Mouse (Mus musculus): ENCODE data around the gene Fbxl3. TPM values are rescaled to one million over a fixed set of nuclear protein-coding genes. Genes with fewer than 3 reads are reported as not detected.

Gene Fbxl3
- polyA plus RNA-seq, 1 experiment from 2014 or later = 30.1 TPM

DNA sequence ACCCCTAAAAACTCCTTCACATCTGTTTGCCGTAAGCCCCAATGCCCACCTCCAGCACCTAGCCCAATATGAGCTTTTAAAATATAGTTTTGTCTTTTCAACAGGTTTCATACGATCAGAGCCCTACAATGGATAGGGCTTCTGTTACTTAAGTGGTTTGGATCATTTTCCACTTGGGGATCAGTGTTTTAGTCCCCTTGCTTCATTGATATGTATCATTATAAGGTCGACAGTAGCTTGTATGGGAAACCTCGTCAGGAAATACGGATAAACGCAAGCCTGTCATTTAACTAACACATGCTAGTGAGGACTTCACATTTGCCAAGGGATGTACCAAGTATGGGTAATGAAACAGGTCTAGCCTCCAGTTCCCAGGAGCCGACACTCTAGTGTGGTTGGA lies 42.8 kb downstream of the Fbxl3 start:
- 81% methylated on average over 7 of the region's 7 CpGs for WGBS
- no peak overlapping the region for H3K9ac ChIP-seq (ENCODE audit: low read length)
- ATAC-seq (ENCODE audit: insufficient number of reproducible peaks, insufficient read depth, low FRiP score, low read depth) = no peak
- H3K27me3 ChIP-seq (ENCODE audit: control insufficient read depth, insufficient read depth, low read length) = no peaks in the 10 kb centered on the region
- H3K4me3 ChIP-seq (ENCODE audit: control insufficient read depth in 1 of 2, insufficient read depth in 1 of 2, low read depth in 1 of 2, low read length in 2 of 2) = no peak overlapping the region
- no peaks in the 10 kb centered on the region for H3K36me3 ChIP-seq (ENCODE audit: control insufficient read depth, insufficient read depth, low read length)
- H3K9me3 ChIP-seq (ENCODE audit: control insufficient read depth, low read length) = no peaks in the 10 kb centered on the region
- no peak overlapping the region for H3K4me2 ChIP-seq (ENCODE audit: low read length)
- no peak overlapping the region for H3K27ac ChIP-seq (replicated peaks in 1 of 2; ENCODE audit: control insufficient read depth in 1 of 2, insufficient read depth in 1 of 2, low read depth in 2 of 2, low read length in 2 of 2)
- no peaks in the 10 kb centered on the region for H3K4me1 ChIP-seq (ENCODE audit: control insufficient read depth in 2 of 2, insufficient read depth in 2 of 2, low read length in 2 of 2)

DNA sequence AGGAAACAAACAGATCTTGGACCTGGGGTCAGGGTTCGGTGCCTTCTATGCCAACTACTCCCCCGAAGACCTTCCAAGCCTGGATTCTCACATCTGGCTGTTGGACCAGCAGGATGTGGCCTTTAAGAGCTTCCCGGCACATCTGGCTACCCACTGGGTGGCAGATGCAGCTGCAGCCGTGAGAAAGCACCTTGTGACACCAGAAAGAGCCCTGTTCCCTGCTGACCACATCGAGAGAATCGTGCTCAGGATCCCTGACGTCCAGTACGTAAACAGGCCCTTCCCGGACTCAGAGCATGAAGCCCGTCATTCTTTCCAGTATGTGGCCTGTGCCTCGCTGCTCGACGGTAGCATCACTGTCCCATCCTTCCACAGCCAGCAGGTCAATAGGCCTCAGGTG lies 44.6 kb downstream of the Fbxl3 start:
- ATAC-seq (ENCODE audit: insufficient number of reproducible peaks, insufficient read depth, low FRiP score, low read depth) = no peak
- no peaks in the 10 kb centered on the region for H3K27me3 ChIP-seq (ENCODE audit: control insufficient read depth, insufficient read depth, low read length)
- 75% methylated on average over 13 of the region's 13 CpGs for WGBS
- H3K9me3 ChIP-seq (ENCODE audit: control insufficient read depth, low read length) = no peaks in the 10 kb centered on the region
- no peaks in the 10 kb centered on the region for H3K36me3 ChIP-seq (ENCODE audit: control insufficient read depth, insufficient read depth, low read length)
- no peak overlapping the region for H3K9ac ChIP-seq (ENCODE audit: low read length)
- no peak overlapping the region for H3K4me3 ChIP-seq (ENCODE audit: control insufficient read depth in 1 of 2, insufficient read depth in 1 of 2, low read depth in 1 of 2, low read length in 2 of 2)
- no peak overlapping the region for H3K27ac ChIP-seq (replicated peaks in 1 of 2; ENCODE audit: control insufficient read depth in 1 of 2, insufficient read depth in 1 of 2, low read depth in 2 of 2, low read length in 2 of 2)
- H3K4me1 ChIP-seq (ENCODE audit: control insufficient read depth in 2 of 2, insufficient read depth in 2 of 2, low read length in 2 of 2) = no peaks in the 10 kb centered on the region
- no peak overlapping the region for H3K4me2 ChIP-seq (ENCODE audit: low read length)

DNA sequence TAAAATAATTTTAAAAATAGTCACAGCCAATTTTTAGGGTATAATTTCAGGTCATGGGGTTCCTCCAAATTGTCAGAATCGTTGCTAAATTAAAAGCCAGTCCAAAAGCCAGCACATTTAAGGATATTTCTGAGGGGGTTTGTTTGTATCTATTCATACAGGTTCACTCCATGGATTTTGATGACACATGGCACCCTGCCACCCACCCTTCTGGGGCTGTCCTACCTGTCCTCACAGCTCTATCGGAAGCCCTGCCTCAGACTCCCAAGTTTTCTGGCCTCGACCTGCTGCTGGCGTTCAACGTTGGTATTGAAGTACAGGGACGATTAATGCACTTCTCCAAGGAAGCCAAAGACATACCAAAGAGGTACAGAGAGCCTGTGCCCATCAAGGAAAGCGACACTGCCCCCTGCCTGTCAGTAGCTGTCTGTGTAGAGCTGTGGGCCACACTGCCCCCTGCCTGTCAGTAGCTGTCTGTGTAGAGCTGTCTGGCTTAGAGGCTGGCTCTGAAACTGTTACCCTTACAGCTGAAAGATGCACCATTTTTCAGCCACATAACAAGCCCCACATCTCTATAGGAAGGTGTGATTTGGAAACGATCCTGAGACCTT lies 48.1 kb downstream of the Fbxl3 start:
- Histone ChIP-seq H3K9ac (ENCODE audit: low read length) (no peak overlapping the region), H3K9me3 (ENCODE audit: control insufficient read depth, low read length) (no peaks in the 10 kb centered on the region), H3K27ac (replicated peaks in 1 of 2; ENCODE audit: control insufficient read depth in 1 of 2, insufficient read depth in 1 of 2, low read depth in 2 of 2, low read length in 2 of 2) (no peak overlapping the region), H3K27me3 (ENCODE audit: control insufficient read depth, insufficient read depth, low read length) (no peaks in the 10 kb centered on the region), H3K4me1 (ENCODE audit: control insufficient read depth in 2 of 2, insufficient read depth in 2 of 2, low read length in 2 of 2) (no peaks in the 10 kb centered on the region), H3K36me3 (ENCODE audit: control insufficient read depth, insufficient read depth, low read length) (no peaks in the 10 kb centered on the region), H3K4me2 (ENCODE audit: low read length) (no peak overlapping the region), H3K4me3 (ENCODE audit: control insufficient read depth in 1 of 2, insufficient read depth in 1 of 2, low read depth in 1 of 2, low read length in 2 of 2) (no peak overlapping the region)
- ATAC-seq (ENCODE audit: insufficient number of reproducible peaks, insufficient read depth, low FRiP score, low read depth) = no peak
- WGBS = 35% methylated on average over 8 of the region's 8 CpGs

GRCm38 (mm10) chr14:103048292-103049086 lies 50.9 kb downstream of the Fbxl3 start:
- H3K9me3 ChIP-seq (ENCODE audit: control insufficient read depth, low read length) = no peaks in the 10 kb centered on the region
- ATAC-seq (ENCODE audit: insufficient number of reproducible peaks, insufficient read depth, low FRiP score, low read depth) = no peak
- H3K27ac ChIP-seq (replicated peaks in 1 of 2; ENCODE audit: control insufficient read depth in 1 of 2, insufficient read depth in 1 of 2, low read depth in 2 of 2, low read length in 2 of 2) = no peak overlapping the region
- no peak overlapping the region for H3K9ac ChIP-seq (ENCODE audit: low read length)
- H3K27me3 ChIP-seq (ENCODE audit: control insufficient read depth, insufficient read depth, low read length) = no peaks in the 10 kb centered on the region
- no peak overlapping the region for H3K4me2 ChIP-seq (ENCODE audit: low read length)
- 47% methylated on average over 11 of the region's 11 CpGs for WGBS
- H3K36me3 ChIP-seq (ENCODE audit: control insufficient read depth, insufficient read depth, low read length) = no peaks in the 10 kb centered on the region
- no peaks in the 10 kb centered on the region for H3K4me1 ChIP-seq (ENCODE audit: control insufficient read depth in 2 of 2, insufficient read depth in 2 of 2, low read length in 2 of 2)
- no peak overlapping the region for H3K4me3 ChIP-seq (ENCODE audit: control insufficient read depth in 1 of 2, insufficient read depth in 1 of 2, low read depth in 1 of 2, low read length in 2 of 2)

DNA sequence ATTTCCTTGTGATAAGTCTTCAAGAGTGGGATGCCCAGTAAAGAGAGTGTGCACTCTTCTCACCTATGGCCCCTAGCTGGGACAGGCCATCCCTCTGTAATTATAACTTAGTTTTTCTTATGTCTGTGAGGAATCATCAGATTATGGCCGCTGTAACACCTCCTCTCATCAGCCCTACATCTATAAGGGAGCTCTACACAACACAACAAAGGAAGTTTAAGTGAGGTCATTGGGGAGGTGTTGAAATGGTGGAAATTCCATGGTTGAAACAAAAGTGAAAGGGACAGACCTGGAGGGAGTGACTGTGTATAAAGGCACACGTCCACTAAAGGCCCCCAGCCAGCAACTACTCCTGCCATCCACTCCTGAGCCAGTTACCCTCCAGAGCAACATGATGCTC lies 52.7 kb downstream of the Fbxl3 start, which contains the start of gene Acod1:
Gene Acod1, plus strand, starts transcription at position 301 of the 400 bp plus-strand sequence.
- H3K4me1 ChIP-seq (ENCODE audit: control insufficient read depth in 2 of 2, insufficient read depth in 2 of 2, low read length in 2 of 2) = no peaks in the 10 kb centered on the region
- no peak within 1 kb of the TSS for H3K27ac ChIP-seq (replicated peaks in 1 of 2; ENCODE audit: control insufficient read depth in 1 of 2, insufficient read depth in 1 of 2, low read depth in 2 of 2, low read length in 2 of 2)
- H3K4me3 ChIP-seq (ENCODE audit: control insufficient read depth in 1 of 2, insufficient read depth in 1 of 2, low read depth in 1 of 2, low read length in 2 of 2) = no peak within 1 kb of the TSS
- no peak within 1 kb of the TSS for H3K9ac ChIP-seq (ENCODE audit: low read length)
- H3K9me3 ChIP-seq (ENCODE audit: control insufficient read depth, low read length) = no peaks in the 10 kb centered on the region
- ATAC-seq (ENCODE audit: insufficient number of reproducible peaks, insufficient read depth, low FRiP score, low read depth) = no peak
- no peaks in the 10 kb centered on the region for H3K36me3 ChIP-seq (ENCODE audit: control insufficient read depth, insufficient read depth, low read length)
- 57% methylated on average over 2 of the region's 2 CpGs for WGBS
- no peak within 1 kb of the TSS for H3K4me2 ChIP-seq (ENCODE audit: low read length)
- no peaks in the 10 kb centered on the region for H3K27me3 ChIP-seq (ENCODE audit: control insufficient read depth, insufficient read depth, low read length)

DNA sequence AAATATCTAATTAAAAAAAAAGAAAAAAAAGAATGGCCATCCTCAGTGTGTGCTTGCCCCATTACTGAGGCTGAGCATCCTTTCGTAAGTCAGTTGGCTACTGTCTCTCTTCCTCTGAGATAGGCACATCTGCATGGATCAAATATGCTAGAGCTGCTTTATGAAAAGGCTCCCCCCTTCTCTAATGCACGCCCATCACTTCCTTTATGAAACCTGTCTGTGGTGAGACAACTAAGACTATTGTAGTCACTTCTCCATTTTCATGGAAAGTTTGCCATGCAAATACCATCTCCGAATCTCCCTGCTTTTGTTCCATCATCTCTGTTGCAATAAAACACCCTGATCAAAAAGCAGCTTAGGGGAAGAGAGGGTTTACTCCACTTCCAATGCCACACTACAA lies 62.4 kb downstream of the Fbxl3 start:
- no peak overlapping the region for H3K4me3 ChIP-seq (ENCODE audit: control insufficient read depth in 1 of 2, insufficient read depth in 1 of 2, low read depth in 1 of 2, low read length in 2 of 2)
- no peaks in the 10 kb centered on the region; a peak in 1 of 4 replicates for H3K4me1 ChIP-seq (ENCODE audit: control insufficient read depth in 2 of 2, insufficient read depth in 2 of 2, low read length in 2 of 2)
- WGBS = 77% methylated on average over 3 of the region's 3 CpGs
- H3K9me3 ChIP-seq (ENCODE audit: control insufficient read depth, low read length) = no peaks in the 10 kb centered on the region
- H3K27ac ChIP-seq (replicated peaks in 1 of 2; ENCODE audit: control insufficient read depth in 1 of 2, insufficient read depth in 1 of 2, low read depth in 2 of 2, low read length in 2 of 2) = no peak overlapping the region
- H3K9ac ChIP-seq (ENCODE audit: low read length) = no peak overlapping the region
- no peak overlapping the region for H3K4me2 ChIP-seq (ENCODE audit: low read length)
- no peaks in the 10 kb centered on the region for H3K36me3 ChIP-seq (ENCODE audit: control insufficient read depth, insufficient read depth, low read length)
- no peaks in the 10 kb centered on the region for H3K27me3 ChIP-seq (ENCODE audit: control insufficient read depth, insufficient read depth, low read length)
- no peak for ATAC-seq (ENCODE audit: insufficient number of reproducible peaks, insufficient read depth, low FRiP score, low read depth)

DNA sequence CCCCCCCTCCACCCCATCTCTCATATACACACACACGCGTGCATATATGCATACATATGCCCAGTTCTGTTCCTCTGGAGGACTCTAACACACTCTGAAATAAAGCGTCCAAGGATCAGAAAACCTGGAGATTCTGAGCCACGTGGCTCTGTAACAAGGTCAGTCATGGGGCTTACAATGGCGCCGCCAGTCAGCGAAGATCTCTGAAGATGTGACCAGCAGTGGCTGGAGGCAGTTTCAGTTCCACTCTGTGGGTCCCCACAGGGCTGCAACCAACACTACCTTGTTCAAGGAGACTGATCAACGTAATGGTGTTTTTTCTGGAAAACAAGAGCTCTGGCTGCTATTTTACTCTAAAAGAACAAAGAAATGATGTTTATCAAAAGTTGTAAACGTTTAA lies 65.3 kb downstream of the Fbxl3 start:
- 82% methylated on average over 9 of the region's 9 CpGs for WGBS

More for the DNA sequence above, 65.3 kb downstream of the Fbxl3 start:
- Histone ChIP-seq H3K36me3 (ENCODE audit: control insufficient read depth, insufficient read depth, low read length) (no peaks in the 10 kb centered on the region), H3K9ac (ENCODE audit: low read length) (no peak overlapping the region), H3K4me2 (ENCODE audit: low read length) (no peak overlapping the region), H3K4me3 (ENCODE audit: control insufficient read depth in 1 of 2, insufficient read depth in 1 of 2, low read depth in 1 of 2, low read length in 2 of 2) (no peak overlapping the region), H3K27ac (replicated peaks in 1 of 2; ENCODE audit: control insufficient read depth in 1 of 2, insufficient read depth in 1 of 2, low read depth in 2 of 2, low read length in 2 of 2) (peak overlapping the region in 1 of 2 experiments; percentile 45; a peak in 1 of 4 replicates), H3K27me3 (ENCODE audit: control insufficient read depth, insufficient read depth, low read length) (no peaks in the 10 kb centered on the region), H3K9me3 (ENCODE audit: control insufficient read depth, low read length) (no peaks in the 10 kb centered on the region), H3K4me1 (ENCODE audit: control insufficient read depth in 2 of 2, insufficient read depth in 2 of 2, low read length in 2 of 2) (no peaks in the 10 kb centered on the region; a peak in 1 of 4 replicates)
- ATAC-seq (ENCODE audit: insufficient number of reproducible peaks, insufficient read depth, low FRiP score, low read depth) = no peak
